Mouse (Mus musculus) embryonic facial prominence, embryonic 10.5 days (tissue): ENCODE data around the gene Otub1. TPM values are rescaled to one million over a fixed set of nuclear protein-coding genes. Genes with fewer than 3 reads are reported as not detected.
A peak's percentile ranks its signal among the peaks of the same experiment; 100 is the strongest.

ENCODE experiments used
- DNase-seq: peaks from one replicate; pipeline ENCODE4 v3.0.0-alpha.2; 2017; ENCODE audit warnings: low spot score
- H3K27ac ChIP-seq: fragments of 300-500 bp; sonication (generic); replicated peaks from 2 replicates; pipeline ENCODE4 v1.5.1; 2016; ENCODE audit warnings: mild to moderate bottlenecking
- H3K27me3 ChIP-seq: fragments of 300-500 bp; sonication (generic); replicated peaks from 2 replicates; pipeline ENCODE4 v1.6.1; 2016; ENCODE audit warnings: low read depth, mild to moderate bottlenecking; ENCODE audit not compliant: poor library complexity, severe bottlenecking
- H3K36me3 ChIP-seq: fragments of 300-500 bp; sonication (generic); replicated peaks from 2 replicates; pipeline ENCODE4 v1.6.1; 2016; ENCODE audit warnings: mild to moderate bottlenecking, moderate library complexity
- H3K4me1 ChIP-seq: fragments of 300-500 bp; sonication (generic); 2 replicates; pipeline ENCODE4 v1.6.1; 2016
- H3K4me3 ChIP-seq: fragments of 300-500 bp; sonication (generic); 2 replicates; pipeline ENCODE4 v1.5.1; 2016; ENCODE audit warnings: mild to moderate bottlenecking, moderate library complexity
- H3K9me3 ChIP-seq: fragments of 300-500 bp; sonication (generic); 2 replicates; pipeline ENCODE4 v1.6.1; 2016; ENCODE audit warnings: mild to moderate bottlenecking
- WGBS: fragments of 180-500 bp; shearing (Covaris S2); methylation state at CpG from one replicate; pipeline ENCODE4 v1.1.7; 2016; 5-methylcytosine and 5-hydroxymethylcytosine counted together
- polyA plus RNA-seq: library from polyadenylated mRNA; unstranded; fragments of >200 nt; fragmentation: Nextera tagmentation; extraction: Ambion mirVana; gene quantifications from 2 replicates; pipeline ENCODE4 v1.2.1, GENCODE M21; 2016

The Otub1 gene
- 275 and 276 TPM in 2 replicates for polyA plus RNA-seq

DNA sequence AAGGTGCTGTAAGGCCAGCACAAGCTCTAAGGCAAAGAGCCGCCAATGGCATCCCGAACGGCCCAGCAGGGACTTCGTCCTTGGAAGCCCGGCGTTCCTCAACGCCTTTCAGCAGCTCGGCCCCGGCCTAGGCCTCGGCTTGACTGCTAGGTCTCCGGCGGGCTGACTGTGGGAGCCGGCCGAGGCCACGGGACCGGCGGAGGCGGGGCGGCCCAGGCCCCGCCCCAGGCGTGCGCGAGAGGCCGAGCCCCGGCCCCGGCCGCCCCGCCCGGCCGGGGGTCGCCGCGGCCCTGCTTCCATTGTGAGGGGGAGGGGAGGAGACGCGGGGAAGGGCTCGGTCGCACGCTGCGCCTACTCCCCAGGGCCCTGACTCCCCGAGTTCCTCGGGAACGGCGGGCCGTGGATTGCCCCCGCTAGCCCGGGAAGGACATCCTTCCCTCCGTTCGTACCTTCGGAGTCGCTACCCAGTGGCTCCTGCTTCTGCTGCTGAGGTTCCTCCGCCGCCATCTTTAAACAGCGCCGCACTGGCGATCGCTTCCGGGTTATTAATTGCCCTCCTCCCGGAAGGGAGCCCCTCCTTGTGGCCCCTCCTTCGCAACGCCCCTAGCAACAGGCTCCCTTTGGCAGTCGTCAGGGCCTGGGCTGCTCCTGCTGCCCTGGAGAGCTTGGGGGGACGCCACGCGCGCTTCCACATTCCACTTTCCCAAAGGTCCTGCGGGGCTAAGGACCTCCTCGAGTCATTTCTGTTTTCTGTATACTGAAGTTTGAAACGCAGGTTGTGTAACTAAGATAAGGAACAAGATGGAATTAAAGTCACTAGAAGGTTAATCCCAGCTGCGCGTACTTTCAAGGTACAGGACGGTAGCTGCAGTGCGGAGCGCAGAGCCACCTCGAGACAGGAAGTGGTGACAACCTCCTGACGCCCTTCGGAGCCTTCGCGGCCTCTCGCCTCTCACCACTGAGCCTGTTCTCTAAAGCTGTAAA lies at the start of gene Otub1:
Otub1 (minus strand) TSS at position 564 of the 984 bp plus-strand sequence.
- H3K4me3 ChIP-seq = peak within 1 kb of the TSS; percentile 71
- H3K36me3 ChIP-seq = peaks cover 45% of the 10 kb centered on the region
- no peaks in the 10 kb centered on the region for H3K9me3 ChIP-seq
- peak within 1 kb of the TSS; percentile 97 for H3K27ac ChIP-seq
- peak; percentile 97 for DNase-seq
- WGBS = under 1% methylated on average over 76 of the region's 79 CpGs
- no peaks in the 10 kb centered on the region for H3K27me3 ChIP-seq
- H3K4me1 ChIP-seq = peaks cover 25% of the 10 kb centered on the region

DNA sequence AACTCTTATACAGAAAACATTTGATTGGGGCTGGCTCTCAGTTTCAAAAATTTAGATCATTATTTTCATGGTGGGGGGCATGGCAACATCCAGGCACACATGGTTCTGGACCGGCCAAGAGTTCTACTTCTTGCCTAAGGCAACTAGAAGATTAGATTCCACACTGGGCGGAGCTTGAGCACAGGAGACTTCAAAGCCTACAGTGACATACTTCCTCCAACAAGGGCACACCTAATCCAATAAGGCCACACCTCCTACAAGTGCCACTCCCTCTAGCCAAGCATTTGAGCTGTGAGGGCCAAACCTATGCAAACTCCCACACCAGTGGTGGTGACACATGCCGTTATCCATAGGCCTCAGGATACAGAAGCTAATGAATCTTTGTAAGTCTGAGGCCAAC lies 39.9 kb upstream of the Otub1 start:
- no peak for DNase-seq
- Histone ChIP-seq H3K36me3 (no peaks in the 10 kb centered on the region), H3K4me3 (no peak overlapping the region), H3K9me3 (no peaks in the 10 kb centered on the region), H3K27me3 (0 out of 2 replicates have a peak, but pooled peaks cover 5% of the 10 kb centered on the region), H3K4me1 (peaks cover 8% of the 10 kb centered on the region), H3K27ac (no peak overlapping the region)
- WGBS = 79% methylated on average over 3 of the region's 3 CpGs

DNA sequence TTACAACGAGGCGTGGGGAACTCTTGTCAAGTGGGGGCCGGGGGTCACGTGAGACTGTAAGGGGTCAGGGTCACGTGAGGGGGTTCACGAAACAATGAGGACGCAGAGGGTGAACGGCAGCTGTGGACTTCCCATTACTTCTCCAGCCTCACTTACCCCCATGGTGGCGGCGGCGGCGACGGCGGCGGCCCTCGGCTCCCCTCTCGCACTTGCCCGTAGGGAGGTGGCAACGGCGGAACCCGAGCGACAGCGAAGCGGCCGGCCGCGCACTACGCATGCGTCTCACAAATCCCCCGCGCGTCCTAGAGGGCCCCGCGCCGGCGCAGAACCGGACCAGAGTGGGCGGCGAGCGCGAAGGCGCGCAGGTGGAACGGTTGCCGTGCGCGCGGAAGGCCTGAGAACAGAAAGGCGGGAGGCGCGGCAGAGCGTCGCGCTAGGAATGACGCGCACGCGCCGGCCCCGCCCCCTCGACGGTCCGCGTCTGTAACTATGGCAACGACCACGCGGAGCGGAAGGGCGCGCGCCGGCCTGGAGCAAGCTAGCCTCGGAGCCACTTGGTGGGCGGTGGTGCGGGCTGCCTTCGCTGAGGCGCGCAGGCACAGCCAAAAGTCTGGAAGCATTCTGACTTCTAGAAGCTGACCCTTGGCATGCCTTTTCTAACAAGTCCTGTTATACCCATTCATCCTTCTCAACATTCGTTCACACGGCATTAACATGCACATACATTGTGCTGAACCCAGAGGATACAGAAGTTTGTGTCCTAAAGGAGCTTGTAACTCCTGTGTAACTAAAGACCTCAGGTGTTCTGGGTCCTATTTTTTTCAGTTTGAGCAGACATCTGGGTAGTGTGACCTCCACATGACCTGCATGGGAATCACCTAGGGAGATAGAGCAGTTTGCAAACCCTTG lies 34.9 kb upstream of the Otub1 start, which contains the start of gene Naa40:
Naa40 (minus strand) TSS at position 402 of the 909 bp plus-strand sequence.
- Histone ChIP-seq H3K4me1 (peaks cover 19% of the 10 kb centered on the region), H3K27me3 (0 out of 2 replicates have a peak, but pooled peaks cover 5% of the 10 kb centered on the region), H3K27ac (peak within 1 kb of the TSS; percentile 88), H3K36me3 (peaks cover 29% of the 10 kb centered on the region), H3K9me3 (no peaks in the 10 kb centered on the region), H3K4me3 (peak within 1 kb of the TSS; percentile 81)
- peak; percentile 95 for DNase-seq
- WGBS = 1% methylated on average over 80 of the region's 80 CpGs

DNA sequence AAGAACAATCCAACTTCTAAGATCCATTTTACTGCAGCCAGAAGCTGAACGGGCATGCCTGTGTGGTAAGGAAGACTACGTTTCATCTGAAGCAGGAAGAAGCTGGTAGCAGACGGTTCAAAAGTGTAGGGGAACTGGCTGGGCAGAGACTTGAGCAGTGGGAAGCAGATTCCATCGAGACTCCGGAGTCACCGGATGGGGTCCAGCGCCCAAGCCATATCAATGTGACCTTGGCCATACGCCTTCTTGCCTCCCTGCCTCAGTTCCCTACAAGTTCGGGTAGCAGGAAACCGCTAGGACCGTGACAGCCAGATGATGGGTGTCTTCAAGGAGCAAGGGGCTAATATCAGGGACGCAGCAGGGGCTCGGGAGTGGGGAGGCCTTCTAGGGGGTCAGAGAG lies 34.2 kb upstream of the Otub1 start:
- H3K36me3 ChIP-seq = peaks cover 37% of the 10 kb centered on the region
- peaks cover 19% of the 10 kb centered on the region for H3K4me1 ChIP-seq
- no peaks in the 10 kb centered on the region for H3K9me3 ChIP-seq
- peak overlapping the region; percentile 81 for H3K4me3 ChIP-seq
- peak overlapping the region; percentile 88 for H3K27ac ChIP-seq
- 0 out of 2 replicates have a peak, but pooled peaks cover 5% of the 10 kb centered on the region for H3K27me3 ChIP-seq
- 4% methylated on average over 13 of the region's 13 CpGs for WGBS
- DNase-seq = no peak

DNA sequence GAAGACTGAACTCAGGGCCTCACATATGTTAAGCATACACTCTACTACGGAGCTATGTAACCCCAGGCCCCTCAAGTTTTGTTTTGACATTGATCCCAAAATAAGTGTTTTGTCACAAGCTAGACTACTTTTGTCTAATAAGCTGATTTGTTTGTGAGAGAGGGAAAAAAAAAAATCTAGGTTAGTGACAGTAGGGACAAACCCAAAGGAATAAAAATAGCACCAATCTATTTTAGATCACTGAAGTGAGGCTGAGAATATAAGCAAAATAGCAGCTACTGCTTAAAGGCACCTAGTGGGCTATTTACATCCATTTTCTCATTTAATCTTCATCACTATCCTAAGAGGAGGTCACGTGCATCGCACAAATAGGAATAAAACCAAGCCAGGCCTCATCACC lies 33.5 kb upstream of the Otub1 start:
- 90% methylated on average over 3 of the region's 3 CpGs for WGBS
- H3K36me3 ChIP-seq = peaks cover 41% of the 10 kb centered on the region
- peaks cover 19% of the 10 kb centered on the region for H3K4me1 ChIP-seq
- 0 out of 2 replicates have a peak, but pooled peaks cover 5% of the 10 kb centered on the region for H3K27me3 ChIP-seq
- H3K27ac ChIP-seq = no peak overlapping the region; the same call in 1 of the 2 replicates
- DNase-seq = no peak
- peak overlapping the region; percentile 81 for H3K4me3 ChIP-seq
- H3K9me3 ChIP-seq = no peaks in the 10 kb centered on the region

DNA sequence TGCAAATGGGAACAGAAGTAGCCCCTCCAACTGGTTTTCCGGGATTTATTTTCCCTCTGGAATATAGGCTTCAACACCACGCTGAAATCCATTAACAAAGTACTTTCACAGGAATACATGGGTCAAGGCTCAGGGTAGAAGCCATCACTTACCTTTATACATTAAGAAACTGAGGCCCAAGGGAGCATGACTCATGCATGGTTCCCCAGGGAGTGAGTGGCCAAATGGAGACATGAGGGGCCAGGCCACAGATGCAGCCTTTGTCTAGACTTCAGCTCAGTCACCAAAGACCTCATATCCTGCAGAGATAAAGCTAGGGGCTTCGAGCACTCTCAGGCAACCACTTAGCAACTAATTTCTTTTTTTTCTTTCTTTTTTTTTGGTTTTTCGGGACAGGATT lies 30.6 kb upstream of the Otub1 start:
- peaks cover 70% of the 10 kb centered on the region for H3K36me3 ChIP-seq

DNA sequence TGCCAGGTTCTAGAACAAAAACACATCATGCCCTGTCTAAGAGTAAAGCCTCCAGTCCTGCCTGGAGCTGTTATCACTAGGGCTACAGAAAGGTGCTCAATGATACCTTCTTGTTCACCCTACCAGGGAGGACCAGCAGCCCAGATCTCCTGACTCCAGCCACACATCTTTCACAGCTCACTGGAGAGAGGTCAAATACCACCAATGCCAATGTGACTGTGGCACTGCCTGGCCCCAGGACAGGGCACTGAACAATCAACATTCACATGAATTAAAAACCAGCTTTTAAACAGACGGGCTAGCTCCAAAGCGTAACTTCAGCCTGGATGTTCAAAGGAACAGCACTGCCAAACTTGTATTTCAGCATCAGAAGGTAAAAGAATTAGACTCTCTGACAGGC lies 29.9 kb upstream of the Otub1 start:
- WGBS = 89% methylated on average over 2 of the region's 2 CpGs
- Histone ChIP-seq H3K4me1 (peaks cover 11% of the 10 kb centered on the region), H3K27ac (no peak overlapping the region), H3K27me3 (no peaks in the 10 kb centered on the region), H3K9me3 (no peaks in the 10 kb centered on the region), H3K4me3 (no peak overlapping the region), H3K36me3 (peaks cover 77% of the 10 kb centered on the region)
- no peak for DNase-seq

More for the DNA sequence above, 30.6 kb upstream of the Otub1 start:
- no peak overlapping the region for H3K27ac ChIP-seq
- 87% methylated on average over 4 of the region's 4 CpGs for WGBS
- H3K4me3 ChIP-seq = no peak overlapping the region
- DNase-seq = no peak
- H3K27me3 ChIP-seq = no peaks in the 10 kb centered on the region
- H3K4me1 ChIP-seq = peaks cover 18% of the 10 kb centered on the region
- H3K9me3 ChIP-seq = no peaks in the 10 kb centered on the region

DNA sequence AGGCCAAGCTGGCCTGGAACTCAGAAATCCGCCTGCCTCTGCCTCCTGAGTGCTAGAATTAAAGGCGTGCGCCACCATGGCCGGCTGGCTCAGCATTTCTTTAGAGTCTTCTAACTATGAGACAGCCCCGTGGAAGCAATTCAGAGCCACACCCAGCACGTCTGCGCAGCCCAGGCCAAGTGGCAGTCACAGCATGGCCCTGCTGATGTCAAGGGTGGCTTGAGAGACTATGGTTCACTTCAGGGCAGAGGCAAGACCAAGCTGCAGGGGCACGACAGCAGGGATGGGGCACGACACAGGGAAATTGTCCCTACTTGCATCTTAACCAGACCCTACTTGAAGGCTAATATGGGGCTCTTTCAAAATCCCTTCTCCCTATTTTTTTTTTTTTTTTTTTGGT lies 29.3 kb upstream of the Otub1 start:
- Histone ChIP-seq H3K27me3 (no peaks in the 10 kb centered on the region), H3K4me3 (no peak overlapping the region), H3K27ac (no peak overlapping the region), H3K4me1 (peaks cover 11% of the 10 kb centered on the region), H3K9me3 (no peaks in the 10 kb centered on the region), H3K36me3 (peaks cover 83% of the 10 kb centered on the region)
- no peak for DNase-seq
- WGBS = 94% methylated on average over 9 of the region's 9 CpGs

DNA sequence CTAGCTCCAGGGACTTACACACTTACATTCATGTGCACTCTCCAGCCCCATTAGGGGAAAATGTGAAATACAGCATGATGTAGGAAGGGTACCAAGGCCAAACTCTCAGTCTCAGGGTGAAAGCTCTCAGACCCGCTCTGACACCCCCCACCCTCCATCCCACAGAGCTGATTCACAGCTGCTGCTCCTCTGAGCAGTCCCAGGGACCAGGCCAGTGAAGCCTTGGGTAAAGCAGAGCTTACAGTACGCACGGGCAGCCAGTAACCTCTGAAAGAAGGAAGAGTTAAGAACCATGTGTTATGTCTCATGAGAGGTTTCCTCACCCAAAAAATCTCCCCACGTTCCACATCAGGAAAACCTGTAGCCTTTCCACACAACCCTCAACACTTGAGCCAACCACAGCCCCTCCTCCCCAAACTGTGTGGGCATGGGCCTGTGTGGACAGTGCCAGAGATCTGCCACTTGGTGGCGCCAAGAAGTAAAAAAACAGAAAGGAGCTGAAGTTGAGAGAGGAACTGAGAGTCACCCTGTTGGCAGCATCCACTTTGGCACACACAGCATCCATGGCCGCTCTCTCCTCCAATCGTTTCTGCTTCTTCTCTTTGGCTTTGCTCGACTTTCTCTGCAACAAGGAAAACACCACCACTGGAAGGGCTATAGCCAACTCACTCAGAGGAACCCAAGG lies 28.6 kb upstream of the Otub1 start:
- no peak overlapping the region for H3K27ac ChIP-seq
- WGBS = 67% methylated on average over 8 of the region's 8 CpGs
- peak overlapping the region; percentile 9; the same call in 1 of the 2 replicates for H3K4me3 ChIP-seq
- peaks cover 90% of the 10 kb centered on the region for H3K36me3 ChIP-seq
- H3K9me3 ChIP-seq = no peaks in the 10 kb centered on the region
- peak; percentile 67 for DNase-seq
- H3K4me1 ChIP-seq = peaks cover 3% of the 10 kb centered on the region
- no peaks in the 10 kb centered on the region for H3K27me3 ChIP-seq

DNA sequence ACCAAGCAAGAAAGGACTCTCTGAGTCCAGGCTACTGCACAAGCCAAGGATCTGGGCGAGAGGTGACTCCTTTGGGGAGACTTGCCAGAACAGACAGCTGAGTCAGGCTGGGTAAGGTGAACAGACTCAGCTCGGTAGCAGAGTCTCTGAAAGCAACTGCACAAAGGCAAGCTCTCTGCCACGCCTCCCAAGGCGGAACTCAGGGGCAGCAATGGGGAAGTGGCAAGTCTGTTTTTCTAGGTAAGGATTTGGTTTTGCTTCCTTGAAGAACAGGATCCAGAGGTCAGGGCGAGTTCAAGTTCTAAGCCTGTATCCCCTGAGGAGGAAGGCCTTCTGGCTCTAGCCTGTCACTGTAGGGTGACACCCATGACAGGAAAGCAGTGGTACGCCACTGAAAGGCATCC lies 20.4 kb upstream of the Otub1 start:
- H3K4me1 ChIP-seq = no peaks in the 10 kb centered on the region
- WGBS = 80% methylated on average over 6 of the region's 6 CpGs
- H3K27me3 ChIP-seq = no peaks in the 10 kb centered on the region
- no peak overlapping the region for H3K27ac ChIP-seq
- no peak for DNase-seq
- H3K4me3 ChIP-seq = no peak overlapping the region
- peaks cover 67% of the 10 kb centered on the region for H3K36me3 ChIP-seq
- H3K9me3 ChIP-seq = 0 out of 2 replicates have a peak, but pooled peaks cover 3% of the 10 kb centered on the region

DNA sequence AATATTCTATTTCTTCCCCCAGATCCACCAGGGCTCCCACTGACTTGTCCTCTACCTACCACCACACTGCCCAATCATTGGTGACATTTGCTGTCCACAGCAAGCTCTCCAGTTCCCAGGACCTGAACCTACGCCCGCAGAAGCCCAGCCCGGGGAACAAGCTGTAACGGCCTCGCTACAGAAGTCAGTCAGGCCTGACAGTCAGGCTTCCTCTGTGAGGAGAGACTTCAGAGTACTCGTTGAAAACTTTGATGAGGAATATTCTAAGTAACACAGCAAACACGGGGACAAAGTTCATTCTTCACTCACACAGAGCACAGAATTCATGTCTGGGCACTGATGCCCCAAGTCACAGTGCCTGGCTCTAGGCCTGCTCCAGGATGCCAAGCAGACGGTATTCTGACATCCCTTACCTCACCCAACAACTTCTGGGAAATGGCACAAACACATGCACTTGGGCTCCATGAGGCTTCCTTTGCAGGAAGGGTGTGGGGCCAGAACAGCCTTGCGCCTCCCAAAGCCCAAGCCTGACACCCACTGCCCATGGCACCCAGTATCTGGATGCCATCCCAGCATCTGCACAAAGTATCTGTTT lies 19.1 kb upstream of the Otub1 start:
- Histone ChIP-seq H3K27ac (no peak overlapping the region), H3K27me3 (no peaks in the 10 kb centered on the region), H3K4me3 (no peak overlapping the region), H3K9me3 (0 out of 2 replicates have a peak, but pooled peaks cover 3% of the 10 kb centered on the region), H3K4me1 (no peaks in the 10 kb centered on the region), H3K36me3 (peaks cover 54% of the 10 kb centered on the region)
- whole genome bisulfite sequencing = 90% methylated on average over 9 of the region's 9 CpGs
- DNase-seq = no peak
